Mouse (Mus musculus): Measurements from ENCODE around the gene Dmrt2. TPM values are rescaled to one million over a fixed set of nuclear protein-coding genes. Genes with fewer than 3 reads are reported as not detected.

Gene Dmrt2
- polyA plus RNA-seq (2021): not detected

- DNase-seq (ENCODE audit: low read depth, low spot score): no peak
- no peak for ATAC-seq
- in situ Hi-C loops (cut with MboI; ENCODE audit: low pct_unique_long_range_greater_than_20kb): no loop called here
- POLR2A ChIA-PET: interaction anchor here (0.7 kb wide), 1 partner anchor 383 kb away, joined by 6 read pairs; no protein-coding TSS in a partner anchor
- TF ChIP-seq CTCF (IDR thresholded peaks at IDR 0.05): no peak
- H3K27me3 ChIP-seq: peaks cover 95% of the 10 kb centered on the region
- CTCF ChIA-PET: no interaction called here
Observed at GRCm38 (mm10) chr19:25672101-25672950, at the start of gene Dmrt2. Gene Dmrt2, plus strand, starts transcription at chr19:25672411.

- peak; percentile 94 for TF ChIP-seq CTCF (IDR thresholded peaks at IDR 0.05)
- in situ Hi-C loops (cut with MboI; ENCODE audit: low pct_unique_long_range_greater_than_20kb): loop anchor here (10.0 kb wide), 1 partner anchor 164 kb away; no protein-coding TSS in a partner anchor
- POLR2A ChIA-PET: no interaction called here
- DNase-seq (ENCODE audit: low read depth, low spot score) (peak; percentile 6), ATAC-seq (peak; percentile 85)
- peaks cover 66% of the 10 kb centered on the region for H3K27me3 ChIP-seq
- CTCF ChIA-PET: interaction anchor here (1.0 kb wide), 3 partner anchors 16 to 163 kb away, joined by 3 read pairs; no protein-coding TSS in a partner anchor
Observed at GRCm38 (mm10) chr19:25628490-25628889, 43.7 kb upstream of the Dmrt2 start.

GRCm38 (mm10) chr19:25635119-25635518 is 37.1 kb upstream of the Dmrt2 start:
- peaks cover 57% of the 10 kb centered on the region for H3K27me3 ChIP-seq
- no peak for TF ChIP-seq CTCF (IDR thresholded peaks at IDR 0.05)
- DNase-seq (ENCODE audit: low read depth, low spot score) (no peak), ATAC-seq (no peak)
- ChIA-PET CTCF (interaction anchor here (1.4 to 2.0 kb wide), 3 partner anchors 12 to 103 kb away, joined by 3 to 6 read pairs (median 5); no protein-coding TSS in a partner anchor), POLR2A (no interaction called here)
- in situ Hi-C loops (cut with MboI; ENCODE audit: low pct_unique_long_range_greater_than_20kb): loop anchor here (5.0 to 10.0 kb wide), 4 partner anchors 88 to 683 kb away; no protein-coding TSS in a partner anchor

GRCm38 (mm10) chr19:25635622-25636244 is 36.5 kb upstream of the Dmrt2 start:
- CTCF ChIA-PET: interaction anchor here (0.6 to 2.0 kb wide), 10 partner anchors 9 to 528 kb away, joined by 3 to 6 read pairs (median 3); no protein-coding TSS in a partner anchor
- in situ Hi-C loops (cut with MboI; ENCODE audit: low pct_unique_long_range_greater_than_20kb): loop anchor here (5.0 to 10.0 kb wide), 4 partner anchors 88 to 683 kb away; no protein-coding TSS in a partner anchor
- peak; percentile 88 for ATAC-seq
- peak; percentile 98 for TF ChIP-seq CTCF (IDR thresholded peaks at IDR 0.05)
- DNase-seq (ENCODE audit: low read depth, low spot score): no peak
- POLR2A ChIA-PET: no interaction called here
- H3K27me3 ChIP-seq: peaks cover 53% of the 10 kb centered on the region

GRCm38 (mm10) chr19:25638766-25639361 is 33.3 kb upstream of the Dmrt2 start:
- no peak for DNase-seq (ENCODE audit: low read depth, low spot score)
- peaks cover 52% of the 10 kb centered on the region for H3K27me3 ChIP-seq
- CTCF ChIA-PET: no interaction called here
- in situ Hi-C loops (cut with MboI; ENCODE audit: low pct_unique_long_range_greater_than_20kb): loop anchor here (5.0 to 10.0 kb wide), 4 partner anchors 92 to 687 kb away; no protein-coding TSS in a partner anchor
- ATAC-seq: no peak
- POLR2A ChIA-PET: no interaction called here
- no peak for TF ChIP-seq CTCF (IDR thresholded peaks at IDR 0.05)

- TF ChIP-seq CTCF (IDR thresholded peaks at IDR 0.05): no peak
- ChIA-PET POLR2A (no interaction called here), CTCF (no interaction called here)
- ATAC-seq (no peak), DNase-seq (ENCODE audit: low read depth, low spot score) (no peak)
- in situ Hi-C loops (cut with MboI; ENCODE audit: low pct_unique_long_range_greater_than_20kb): no loop called here
- peaks cover 78% of the 10 kb centered on the region for H3K27me3 ChIP-seq
Observed at GRCm38 (mm10) chr19:25641786-25642185, 30.4 kb upstream of the Dmrt2 start.

- peaks cover 80% of the 10 kb centered on the region for H3K27me3 ChIP-seq
- in situ Hi-C loops (cut with MboI; ENCODE audit: low pct_unique_long_range_greater_than_20kb): no loop called here
- POLR2A ChIA-PET: no interaction called here
- DNase-seq (ENCODE audit: low read depth, low spot score) (no peak), ATAC-seq (no peak)
- no peak for TF ChIP-seq CTCF (IDR thresholded peaks at IDR 0.05)
- CTCF ChIA-PET: no interaction called here
Observed at GRCm38 (mm10) chr19:25647136-25647535, 25.1 kb upstream of the Dmrt2 start.

GRCm38 (mm10) chr19:25648701-25649100 is 23.5 kb upstream of the Dmrt2 start:
- no peak for TF ChIP-seq CTCF (IDR thresholded peaks at IDR 0.05)
- in situ Hi-C loops (cut with MboI; ENCODE audit: low pct_unique_long_range_greater_than_20kb): no loop called here
- no peak for ATAC-seq
- DNase-seq (ENCODE audit: low read depth, low spot score): no peak
- H3K27me3 ChIP-seq: peaks cover 82% of the 10 kb centered on the region
- CTCF ChIA-PET: interaction anchor here (1.1 to 1.5 kb wide), 2 partner anchors 19 to 78 kb away, joined by 3 read pairs; no protein-coding TSS in a partner anchor
- POLR2A ChIA-PET: no interaction called here

- peaks cover 81% of the 10 kb centered on the region for H3K27me3 ChIP-seq
- CTCF ChIA-PET: interaction anchor here (1.0 kb wide), 1 partner anchor 14 kb away, joined by 3 read pairs; no protein-coding TSS in a partner anchor
- DNase-seq (ENCODE audit: low read depth, low spot score) (no peak), ATAC-seq (no peak)
- no peak for TF ChIP-seq CTCF (IDR thresholded peaks at IDR 0.05)
- in situ Hi-C loops (cut with MboI; ENCODE audit: low pct_unique_long_range_greater_than_20kb): no loop called here
- POLR2A ChIA-PET: no interaction called here
Observed at GRCm38 (mm10) chr19:25650474-25650873, 21.7 kb upstream of the Dmrt2 start.

- no peak for DNase-seq (ENCODE audit: low read depth, low spot score)
- TF ChIP-seq CTCF (IDR thresholded peaks at IDR 0.05): no peak
- peaks cover 74% of the 10 kb centered on the region for H3K27me3 ChIP-seq
- in situ Hi-C loops (cut with MboI; ENCODE audit: low pct_unique_long_range_greater_than_20kb): no loop called here
- ATAC-seq: no peak
- ChIA-PET POLR2A (no interaction called here), CTCF (no interaction called here)
Observed at GRCm38 (mm10) chr19:25652560-25652959, 19.7 kb upstream of the Dmrt2 start.
